Mouse (Mus musculus) spleen, postnatal 4 days (tissue): ENCODE data around the gene R3hdm2.

Experiments
- DNase-seq, 2 experiments: peaks; one replicate each; pipeline ENCODE4 v3.0.0; 2022; ENCODE audit warnings: low spot score in 2 of 2

Gene R3hdm2

DNA sequence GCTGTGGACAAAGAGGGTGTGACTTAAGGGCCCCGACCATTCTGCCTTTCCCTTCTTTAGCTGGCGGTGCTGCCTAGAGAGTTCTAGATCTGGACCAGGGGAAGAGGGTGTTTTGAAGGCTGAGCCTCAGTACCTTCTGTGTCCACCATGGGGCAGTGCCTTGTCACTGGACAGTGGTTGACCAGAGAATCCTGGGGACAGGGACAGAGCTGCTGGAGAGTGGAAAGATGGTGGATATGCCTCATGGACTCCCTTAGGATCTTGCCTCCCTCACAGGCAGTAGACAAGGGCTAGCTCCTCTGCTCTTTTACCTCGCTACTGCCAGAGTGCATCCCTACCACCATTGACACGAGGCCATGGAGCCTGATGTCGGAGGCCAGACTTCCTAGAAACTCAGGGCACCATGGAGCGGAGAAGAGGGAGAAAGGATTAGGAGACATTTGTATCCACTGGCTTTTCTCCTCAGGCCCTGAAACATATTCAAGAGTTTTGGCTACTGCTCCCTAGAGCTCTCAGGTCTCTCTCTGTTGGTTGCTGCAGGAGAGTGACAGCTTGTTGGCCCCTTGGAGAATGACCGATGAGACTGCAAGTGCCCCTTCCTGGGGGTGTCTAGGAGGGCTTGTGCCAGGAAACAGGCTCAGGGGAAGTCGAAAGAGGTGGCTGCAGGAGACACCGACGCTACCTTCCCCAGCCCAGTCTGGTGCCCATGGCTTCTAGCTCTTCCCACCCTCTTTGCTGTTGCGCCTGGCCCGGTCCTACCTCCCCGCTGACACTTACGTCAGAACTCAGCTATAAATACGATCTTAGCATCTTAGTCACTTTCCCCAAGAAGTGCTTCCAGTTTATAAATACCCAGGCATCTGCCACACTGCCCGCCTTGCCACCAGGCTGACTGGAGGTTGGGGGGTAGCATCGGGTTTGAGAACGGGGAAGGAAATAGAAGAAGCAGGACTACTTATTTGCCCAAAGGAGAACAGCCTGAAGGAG, 25.9 kb upstream of the R3hdm2 start, which contains the start of gene Inhbe:
Gene Inhbe, minus strand, starts transcription at position 503 of the 987 bp plus-strand sequence.
- no peak for DNase-seq

DNA sequence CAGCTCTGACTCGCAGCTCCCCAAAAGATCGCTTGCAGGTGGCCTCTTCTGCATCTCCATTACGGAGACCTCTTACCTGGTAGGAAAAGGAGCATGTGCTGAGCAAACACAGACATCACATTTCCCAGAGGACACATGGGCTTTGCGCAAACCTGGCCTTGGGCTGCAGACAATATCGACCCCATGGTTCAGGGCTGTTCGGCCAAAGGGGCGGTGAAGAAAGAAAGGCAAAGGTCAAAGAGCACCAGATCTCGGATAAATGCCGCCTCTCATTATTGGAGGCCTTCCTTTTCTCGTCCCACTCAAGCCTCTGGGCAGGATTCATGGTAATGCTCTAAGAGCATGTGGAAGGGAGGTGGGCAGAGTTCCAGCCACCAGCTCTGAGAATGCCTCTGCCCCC, 24.8 kb upstream of the R3hdm2 start:
- no peak for DNase-seq

DNA sequence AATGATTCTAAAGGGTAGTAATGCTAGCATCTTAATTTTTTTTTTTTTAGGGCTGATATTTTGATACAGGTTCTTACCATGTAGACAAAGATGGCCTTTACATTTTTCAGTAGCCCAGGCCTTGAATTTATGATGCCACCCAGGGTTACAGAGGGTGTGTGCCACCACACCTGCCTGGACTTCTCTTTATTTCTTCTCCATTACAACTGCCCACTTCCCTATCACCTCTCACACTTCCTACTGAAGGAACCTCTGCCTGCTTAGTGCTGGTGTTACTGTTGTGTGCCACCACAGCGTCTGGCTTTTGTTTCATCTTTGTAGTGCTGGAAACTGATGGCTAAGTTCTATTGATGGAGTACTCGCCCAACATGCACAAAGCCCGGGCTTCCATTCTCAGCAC, 19.4 kb upstream of the R3hdm2 start:
- no peak for DNase-seq

DNA sequence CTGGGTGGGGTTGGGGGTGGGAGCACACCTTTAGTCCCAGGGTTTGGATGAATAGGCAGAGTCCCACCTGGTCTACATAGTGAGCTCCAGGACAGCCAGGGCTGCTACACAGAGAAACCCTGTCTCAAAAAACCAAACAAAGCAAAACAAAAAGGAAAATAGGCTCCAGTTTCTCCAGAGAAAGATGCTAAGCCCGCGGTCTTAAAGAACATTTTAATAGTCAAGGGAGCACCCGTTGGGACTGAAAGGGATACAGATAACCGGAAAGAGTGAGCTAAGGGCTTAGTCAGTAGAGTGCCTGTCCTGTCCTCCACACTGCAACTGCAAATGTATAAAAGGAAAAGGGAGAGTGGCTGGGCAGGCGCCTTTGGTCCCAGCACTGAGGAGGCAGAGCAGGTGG, 13.0 kb upstream of the R3hdm2 start:
- no peak for DNase-seq

DNA sequence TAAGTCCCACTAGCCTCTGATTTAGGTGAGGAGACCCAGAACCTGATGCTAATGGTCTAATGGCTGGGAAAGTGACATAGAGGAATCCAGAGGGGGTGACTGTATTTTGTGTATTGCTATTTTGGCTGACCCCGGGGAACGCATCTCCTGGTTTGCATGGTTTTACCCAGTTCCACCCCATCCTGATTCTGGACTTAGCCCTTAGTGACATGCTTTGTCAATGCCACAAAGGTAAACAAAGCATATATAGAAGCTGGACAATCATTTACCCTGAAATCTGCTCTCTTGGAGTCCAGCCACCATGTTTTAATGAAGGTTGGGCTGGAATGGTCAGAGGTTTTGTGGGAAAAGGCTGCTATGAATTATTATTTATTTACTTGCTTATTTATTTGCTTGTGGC, 11.9 kb upstream of the R3hdm2 start:
- DNase-seq: no peak

DNA sequence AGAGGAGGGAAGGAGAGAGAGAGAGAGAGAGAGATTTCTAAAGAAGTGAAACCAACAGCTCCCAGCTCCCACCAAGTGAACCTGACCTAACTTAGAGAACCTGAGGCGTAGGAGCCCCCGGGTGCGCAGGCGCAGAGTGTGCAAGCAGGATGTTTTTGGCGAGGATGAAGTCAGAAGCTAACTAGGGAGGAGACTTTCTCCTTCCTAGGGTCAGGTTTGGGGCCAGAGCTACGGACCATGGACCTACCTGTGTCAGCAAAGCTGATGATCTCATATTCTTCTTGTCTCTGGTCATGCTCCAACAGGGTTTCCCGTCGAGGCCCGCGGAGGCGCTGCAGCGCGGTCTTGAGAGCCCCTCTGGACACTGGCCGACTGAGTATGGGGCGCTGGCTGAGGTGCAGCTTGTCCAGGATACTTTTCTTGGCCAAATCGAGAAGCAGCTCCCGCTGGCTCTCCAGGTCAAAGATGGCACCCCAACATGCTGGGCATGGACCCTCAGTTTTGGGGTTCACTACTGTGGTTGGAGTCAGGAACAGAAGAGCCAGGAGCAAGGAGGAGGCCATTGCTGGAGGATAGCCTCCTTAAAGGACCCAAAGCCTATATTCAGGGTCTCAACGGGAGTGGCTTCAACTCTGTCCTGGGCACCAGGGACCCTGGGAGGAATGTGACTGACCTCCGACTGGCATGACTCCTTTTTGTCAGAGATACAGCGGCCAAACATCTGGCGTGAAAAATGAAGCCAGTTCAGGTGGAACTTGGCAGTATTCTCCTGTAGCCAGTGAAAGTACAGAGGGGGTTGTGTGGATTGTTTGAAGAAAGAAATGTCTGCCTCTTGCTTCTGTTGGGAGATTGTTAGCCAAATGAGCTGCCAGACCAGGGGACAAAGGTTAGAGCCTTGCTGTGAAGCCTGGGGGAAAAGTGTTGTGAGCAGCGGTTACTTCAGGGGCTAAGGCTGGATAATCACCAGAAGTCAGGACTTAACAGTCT, 10.0 kb upstream of the R3hdm2 start, which contains the start of gene Inhbc:
Gene Inhbc, minus strand, starts transcription at position 598 of the 987 bp plus-strand sequence.
- no peak for DNase-seq

GRCm38 (mm10) chr10:127371023-127371422, 9.1 kb upstream of the R3hdm2 start:
- DNase-seq: no peak

DNA sequence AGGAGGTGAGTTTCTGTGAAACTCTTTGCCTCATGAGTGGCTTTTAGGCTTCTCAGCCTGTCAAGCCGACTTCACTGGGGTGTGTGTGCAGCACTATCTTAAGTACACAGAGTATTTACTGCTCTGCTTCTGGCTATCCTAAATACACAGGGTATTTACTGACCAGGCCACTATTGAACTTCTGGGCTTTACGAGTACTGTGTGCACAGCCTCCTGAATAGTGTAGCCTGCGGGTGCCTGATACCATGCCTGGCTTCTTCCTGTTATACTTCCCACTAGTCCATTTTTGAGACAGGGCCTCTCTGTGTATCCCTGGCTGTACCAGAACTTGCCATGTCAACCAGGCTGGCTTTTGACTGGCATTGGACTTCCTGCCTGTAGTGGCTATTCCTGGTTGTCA, 2.4 kb upstream of the R3hdm2 start:
- DNase-seq: no peak

DNA sequence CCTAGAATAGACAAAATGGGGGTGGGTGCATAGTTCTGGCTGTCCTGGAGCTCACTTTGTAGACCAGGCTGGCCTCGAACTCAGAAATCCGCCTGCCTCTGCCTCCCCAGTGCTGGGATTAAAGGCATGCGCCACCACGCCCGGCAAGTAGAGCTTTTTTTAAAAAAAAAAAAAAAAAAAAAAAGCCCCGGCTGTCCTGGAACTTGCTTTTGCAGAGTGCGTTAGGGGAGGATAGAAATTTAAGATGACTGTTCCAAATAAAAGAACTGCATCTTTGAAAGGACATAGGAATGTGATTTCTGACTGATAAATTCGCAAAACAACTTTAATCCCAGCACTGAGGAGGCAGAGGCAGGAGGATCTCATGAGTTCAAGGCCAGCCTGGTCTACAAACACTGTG, 473 bp upstream of the R3hdm2 start:
- no peak for DNase-seq

GRCm38 (mm10) chr10:127380767-127381742, 928 bp downstream of the R3hdm2 start:
- peak; percentile 59 to 85 for DNase-seq

DNA sequence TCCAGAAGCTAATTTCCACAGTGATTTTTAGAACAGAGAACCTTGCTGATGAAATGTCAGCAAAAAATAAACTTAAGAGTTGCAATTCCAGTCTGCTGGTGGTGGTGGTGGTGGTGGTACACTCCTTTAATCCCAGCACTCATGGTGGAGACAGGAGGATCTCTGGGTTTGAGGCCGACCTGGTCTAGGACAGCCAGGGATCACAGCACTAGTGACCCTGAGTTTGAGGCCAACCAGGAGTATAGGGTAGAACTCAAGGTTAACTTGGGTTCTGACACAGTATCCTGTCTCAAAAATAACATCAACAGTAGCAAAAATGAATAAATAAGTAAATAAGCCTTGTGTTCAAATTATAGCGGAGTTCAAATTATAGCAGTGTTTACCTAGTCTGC, 1.6 kb downstream of the R3hdm2 start:
- DNase-seq: no peak

DNA sequence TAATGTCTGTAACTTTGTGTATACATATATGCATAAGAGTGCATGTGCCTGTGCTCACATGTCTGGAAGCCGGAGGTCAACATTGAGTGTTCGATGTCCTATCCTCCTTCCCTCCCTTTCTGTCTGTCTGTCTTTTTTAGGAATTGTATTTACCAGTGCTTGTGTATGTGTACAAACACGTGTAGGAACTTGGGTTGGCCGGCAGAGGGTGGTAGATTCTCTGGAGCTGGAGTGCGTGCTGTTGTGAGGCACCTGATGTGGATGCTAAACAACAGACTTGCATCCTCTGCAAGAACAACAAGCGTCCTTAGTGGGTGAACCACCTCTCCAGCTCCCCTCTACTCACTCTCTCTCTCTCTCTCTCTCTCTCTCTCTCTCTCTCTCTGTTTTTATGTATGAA, 11.6 kb downstream of the R3hdm2 start:
- DNase-seq: no peak

- DNase-seq: no peak
Observed at GRCm38 (mm10) chr10:127404701-127405100, 24.6 kb downstream of the R3hdm2 start.

- DNase-seq: no peak
Observed at GRCm38 (mm10) chr10:127407391-127407790, 27.3 kb downstream of the R3hdm2 start.

- no peak for DNase-seq
Observed at GRCm38 (mm10) chr10:127412101-127412500, 32.0 kb downstream of the R3hdm2 start.

- no peak for DNase-seq
Observed at GRCm38 (mm10) chr10:127412776-127413175, 32.6 kb downstream of the R3hdm2 start.

DNA sequence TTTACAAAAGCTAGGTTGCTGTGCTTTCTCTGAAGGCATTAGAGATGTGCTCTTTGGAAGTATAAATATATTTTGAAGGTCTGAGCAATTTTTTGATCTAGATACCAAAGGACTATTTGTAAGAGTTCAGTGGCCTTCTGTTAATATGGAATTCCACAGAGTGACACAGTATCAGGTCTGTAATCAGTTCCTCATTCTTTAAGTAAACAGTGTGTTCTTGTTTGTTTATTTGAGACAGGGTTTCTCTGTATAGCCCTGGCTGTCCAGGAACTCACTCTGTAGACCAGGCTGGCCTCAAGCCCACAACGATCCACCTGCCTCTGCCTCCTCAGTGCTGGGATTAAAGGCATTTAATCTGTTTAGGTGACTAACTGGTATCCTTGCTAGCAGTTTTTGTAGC, 33.5 kb downstream of the R3hdm2 start:
- DNase-seq: no peak

GRCm38 (mm10) chr10:127414141-127414540, 34.0 kb downstream of the R3hdm2 start:
- no peak for DNase-seq

DNA sequence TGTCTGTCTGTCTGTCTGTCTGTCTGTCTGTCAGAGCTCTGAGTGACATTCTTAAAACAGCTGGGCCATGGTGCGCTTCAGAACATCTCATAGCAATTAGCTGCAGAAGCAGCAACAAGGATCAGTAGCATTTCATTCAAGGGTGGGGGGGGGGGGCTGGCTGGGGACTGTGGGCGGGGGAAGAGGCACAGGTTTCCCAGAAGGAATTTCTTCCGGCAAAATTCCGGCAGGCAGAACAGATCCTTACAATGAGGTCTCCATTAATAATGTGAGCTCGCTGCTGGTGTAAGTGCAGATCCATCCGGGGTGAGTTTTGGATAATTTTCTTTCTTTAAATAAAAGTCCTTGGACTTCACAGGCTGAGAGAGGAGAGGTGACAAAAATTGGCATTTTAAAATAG, 40.0 kb downstream of the R3hdm2 start:
- no peak for DNase-seq

GRCm38 (mm10) chr10:127420676-127421353, 40.7 kb downstream of the R3hdm2 start:
- no peak for DNase-seq
